Mouse (Mus musculus): ENCODE data around the gene Fndc9. TPM values are rescaled to one million over a fixed set of nuclear protein-coding genes. Genes with fewer than 3 reads are reported as not detected.

The Fndc9 gene
- total and polyA plus RNA-seq, 2 experiments from 2014 or later, result not detected

DNA sequence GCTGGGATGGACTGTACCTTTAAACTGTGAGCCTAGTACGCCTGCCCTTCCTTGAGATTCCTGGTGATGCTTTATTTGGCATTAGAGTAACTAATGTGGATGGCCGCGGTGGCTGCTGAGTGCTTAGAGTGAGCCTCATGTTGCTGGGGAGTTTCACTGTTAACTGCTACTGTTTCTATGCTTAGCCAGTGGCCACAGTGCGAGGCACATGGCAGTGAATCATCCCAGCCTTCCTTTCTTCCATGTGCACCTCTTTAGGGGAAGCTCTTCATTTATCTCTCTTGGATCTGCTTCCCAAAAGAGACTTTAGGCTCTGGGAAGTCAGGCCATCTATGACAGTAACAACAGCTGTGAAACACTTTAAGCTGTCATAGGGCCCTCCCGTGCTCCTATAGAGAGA, 47.3 kb downstream of the Fndc9 start:
- Histone ChIP-seq H3K4me1 (ENCODE audit: control insufficient read depth, insufficient read depth) (no peaks in the 10 kb centered on the region), H3K36me3 (replicated peaks; ENCODE audit: control insufficient read depth, insufficient read depth, low read length) (peaks cover 4% of the 10 kb centered on the region; the same call in 1 of the 2 replicates), H3K9ac (replicated peaks; ENCODE audit: low read depth, low read length) (no peak overlapping the region), H3K27ac (ENCODE audit: low read depth) (no peak overlapping the region), H3K4me3 (ENCODE audit: low read depth, low read length) (no peak overlapping the region), H3K27me3 (ENCODE audit: control insufficient read depth, insufficient read depth, low read length) (no peaks in the 10 kb centered on the region), H3K9me3 (replicated peaks; ENCODE audit: control insufficient read depth, low read length) (no peaks in the 10 kb centered on the region), H3K4me2 (ENCODE audit: low read depth, low read length) (no peak overlapping the region)
- no peak for DNase-seq (ENCODE audit: low spot score)
- WGBS, result 86% methylated on average over 5 of the region's 5 CpGs
- TF ChIP-seq EP300 (IDR thresholded peaks at IDR 0.05; ENCODE audit: low read depth) (no peak), CTCF (IDR thresholded peaks at IDR 0.05; ENCODE audit: low read depth) (no peak)
- ATAC-seq (ENCODE audit: insufficient read depth, low read depth), result no peak

DNA sequence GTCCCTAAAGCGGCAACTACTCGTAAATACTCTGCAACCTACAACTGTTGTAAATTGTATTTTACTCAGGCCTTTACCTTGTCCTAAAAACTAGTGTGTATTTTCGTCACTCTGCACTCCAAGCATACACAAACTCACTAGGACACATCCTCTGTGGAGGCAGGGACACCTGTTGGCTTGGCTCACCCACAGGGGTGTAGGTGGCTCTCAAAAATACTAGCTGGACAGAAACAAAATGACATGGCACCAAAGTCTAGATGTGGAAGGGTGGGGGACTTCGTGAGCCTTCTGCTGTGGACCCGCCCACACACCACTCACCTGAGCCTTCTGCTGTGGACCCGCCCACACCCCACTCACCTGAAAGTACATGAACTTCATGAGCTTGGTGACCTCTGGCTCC, 48.5 kb downstream of the Fndc9 start:
- H3K4me2 ChIP-seq (ENCODE audit: low read depth, low read length), result no peak overlapping the region
- DNase-seq (ENCODE audit: low spot score), result no peak
- WGBS, result 88% methylated on average over 6 of the region's 6 CpGs
- H3K4me1 ChIP-seq (ENCODE audit: control insufficient read depth, insufficient read depth), result no peaks in the 10 kb centered on the region
- no peak overlapping the region for H3K27ac ChIP-seq (ENCODE audit: low read depth)
- no peaks in the 10 kb centered on the region for H3K27me3 ChIP-seq (ENCODE audit: control insufficient read depth, insufficient read depth, low read length)
- H3K9me3 ChIP-seq (replicated peaks; ENCODE audit: control insufficient read depth, low read length), result no peaks in the 10 kb centered on the region
- no peak for TF ChIP-seq CTCF (IDR thresholded peaks at IDR 0.05; ENCODE audit: low read depth)
- TF ChIP-seq EP300 (IDR thresholded peaks at IDR 0.05; ENCODE audit: low read depth), result no peak
- no peak overlapping the region for H3K9ac ChIP-seq (replicated peaks; ENCODE audit: low read depth, low read length)
- ATAC-seq (ENCODE audit: insufficient read depth, low read depth), result no peak
- H3K4me3 ChIP-seq (ENCODE audit: low read depth, low read length), result no peak overlapping the region
- H3K36me3 ChIP-seq (replicated peaks; ENCODE audit: control insufficient read depth, insufficient read depth, low read length), result peaks cover 4% of the 10 kb centered on the region; the same call in 1 of the 2 replicates

DNA sequence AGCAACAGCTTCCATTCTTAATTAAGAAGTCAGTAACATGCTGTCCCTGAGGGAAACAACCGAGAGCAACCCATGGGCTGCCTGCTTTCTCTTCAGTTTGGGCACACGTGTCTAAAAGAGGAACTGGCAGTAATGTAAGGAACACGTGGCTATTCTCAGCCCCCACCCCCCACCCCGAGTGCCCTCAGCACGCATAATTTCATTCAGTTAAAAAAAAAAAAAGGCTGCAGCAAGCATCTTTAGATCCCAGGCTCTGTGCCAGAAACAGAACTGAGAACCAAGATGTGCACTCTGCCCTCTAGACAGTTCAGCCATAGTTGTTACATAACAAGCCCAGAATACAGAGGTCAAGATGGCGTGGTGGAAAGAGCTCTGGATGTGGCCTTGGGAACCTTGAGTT, 51.5 kb downstream of the Fndc9 start:
- TF ChIP-seq EP300 (IDR thresholded peaks at IDR 0.05; ENCODE audit: low read depth) (no peak), CTCF (IDR thresholded peaks at IDR 0.05; ENCODE audit: low read depth) (no peak)
- Histone ChIP-seq H3K4me3 (ENCODE audit: low read depth, low read length) (no peak overlapping the region), H3K36me3 (replicated peaks; ENCODE audit: control insufficient read depth, insufficient read depth, low read length) (peaks cover 4% of the 10 kb centered on the region; the same call in 1 of the 2 replicates), H3K4me1 (ENCODE audit: control insufficient read depth, insufficient read depth) (no peaks in the 10 kb centered on the region), H3K27ac (ENCODE audit: low read depth) (no peak overlapping the region), H3K27me3 (ENCODE audit: control insufficient read depth, insufficient read depth, low read length) (no peaks in the 10 kb centered on the region), H3K4me2 (ENCODE audit: low read depth, low read length) (no peak overlapping the region), H3K9ac (replicated peaks; ENCODE audit: low read depth, low read length) (no peak overlapping the region), H3K9me3 (replicated peaks; ENCODE audit: control insufficient read depth, low read length) (no peaks in the 10 kb centered on the region)
- WGBS, result 28% methylated on average over 6 of the region's 6 CpGs
- peak; percentile 51; the same call in 1 of the 2 replicates for ATAC-seq (ENCODE audit: insufficient read depth, low read depth)
- no peak for DNase-seq (ENCODE audit: low spot score)

DNA sequence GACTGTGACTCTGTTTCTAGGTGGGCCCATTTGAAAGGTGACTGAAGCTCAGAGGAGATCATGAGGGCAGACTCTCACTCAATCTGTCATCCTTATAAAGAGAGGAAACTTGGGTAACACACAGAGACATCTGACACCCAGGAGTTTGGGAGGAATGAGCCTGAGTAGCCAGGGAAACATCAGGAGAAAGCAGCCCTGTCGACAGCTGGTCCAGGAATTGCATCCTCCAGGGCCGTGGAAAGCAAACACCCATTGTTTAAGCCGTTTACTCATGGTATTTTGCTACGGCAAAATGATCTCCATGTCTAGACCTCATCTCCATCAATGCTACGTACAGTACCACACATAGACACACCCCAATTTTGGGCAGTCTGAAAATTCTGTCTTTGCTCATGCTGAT, 52.8 kb downstream of the Fndc9 start:
- no peak overlapping the region for H3K9ac ChIP-seq (replicated peaks; ENCODE audit: low read depth, low read length)
- no peak overlapping the region for H3K27ac ChIP-seq (ENCODE audit: low read depth)
- no peaks in the 10 kb centered on the region for H3K9me3 ChIP-seq (replicated peaks; ENCODE audit: control insufficient read depth, low read length)
- DNase-seq (ENCODE audit: low spot score), result no peak
- H3K4me3 ChIP-seq (ENCODE audit: low read depth, low read length), result no peak overlapping the region
- TF ChIP-seq CTCF (IDR thresholded peaks at IDR 0.05; ENCODE audit: low read depth), result no peak
- TF ChIP-seq EP300 (IDR thresholded peaks at IDR 0.05; ENCODE audit: low read depth), result no peak
- H3K4me1 ChIP-seq (ENCODE audit: control insufficient read depth, insufficient read depth), result no peaks in the 10 kb centered on the region
- peaks cover 4% of the 10 kb centered on the region; the same call in 1 of the 2 replicates for H3K36me3 ChIP-seq (replicated peaks; ENCODE audit: control insufficient read depth, insufficient read depth, low read length)
- H3K27me3 ChIP-seq (ENCODE audit: control insufficient read depth, insufficient read depth, low read length), result no peaks in the 10 kb centered on the region
- ATAC-seq (ENCODE audit: insufficient read depth, low read depth), result no peak
- H3K4me2 ChIP-seq (ENCODE audit: low read depth, low read length), result no peak overlapping the region
- 55% methylated on average over 5 of the region's 5 CpGs for WGBS

DNA sequence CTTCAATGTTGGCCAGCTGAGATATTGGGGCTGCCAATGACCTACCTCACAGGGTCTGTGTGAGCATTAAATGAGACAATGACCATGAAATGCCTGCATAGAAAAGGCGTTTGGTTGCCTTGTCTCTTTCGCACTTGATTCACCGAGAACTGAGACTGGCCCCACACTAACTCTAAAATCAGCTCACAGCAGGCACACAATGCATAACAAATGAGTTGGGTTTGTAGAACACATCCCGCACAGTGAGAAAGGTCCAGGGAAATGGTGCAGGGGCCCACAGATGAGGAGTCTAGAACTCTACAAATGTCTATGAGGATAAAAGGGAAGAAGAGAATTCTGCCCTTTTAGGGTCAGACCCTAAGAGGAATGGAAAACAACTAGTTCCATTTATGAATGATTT, 53.7 kb downstream of the Fndc9 start:
- no peak for ATAC-seq (ENCODE audit: insufficient read depth, low read depth)
- no peak for DNase-seq (ENCODE audit: low spot score)
- Histone ChIP-seq H3K4me1 (ENCODE audit: control insufficient read depth, insufficient read depth) (no peaks in the 10 kb centered on the region), H3K9ac (replicated peaks; ENCODE audit: low read depth, low read length) (no peak overlapping the region), H3K27me3 (ENCODE audit: control insufficient read depth, insufficient read depth, low read length) (no peaks in the 10 kb centered on the region), H3K4me3 (ENCODE audit: low read depth, low read length) (no peak overlapping the region), H3K9me3 (replicated peaks; ENCODE audit: control insufficient read depth, low read length) (no peaks in the 10 kb centered on the region), H3K4me2 (ENCODE audit: low read depth, low read length) (no peak overlapping the region), H3K36me3 (replicated peaks; ENCODE audit: control insufficient read depth, insufficient read depth, low read length) (no peaks in the 10 kb centered on the region; the same call in 1 of the 2 replicates), H3K27ac (ENCODE audit: low read depth) (no peak overlapping the region)
- no peak for TF ChIP-seq CTCF (IDR thresholded peaks at IDR 0.05; ENCODE audit: low read depth)
- no peak for TF ChIP-seq EP300 (IDR thresholded peaks at IDR 0.05; ENCODE audit: low read depth)
- 88% methylated on average over 4 of the region's 4 CpGs for WGBS

Other genes starting within 250 kb of the Fndc9 start
- gene Gm12166, start 183.2 kb upstream of the Fndc9 start, total RNA-seq (2014; rRNA removed; ENCODE audit: low replicate concordance), result 1.8 and 2.8 TPM in 2 replicates
- 3.6 and 3.9 TPM in 2 replicates for gene Gm12166, start 183.2 kb upstream of the Fndc9 start, polyA plus RNA-seq (2015; fragmentation: Nextera tagmentation; extraction: Ambion mirVana)
- gene Adam19, start 179.5 kb upstream of the Fndc9 start, total RNA-seq (2014; rRNA removed; ENCODE audit: low replicate concordance), result 59.8 and 67.9 TPM in 2 replicates
- 10.1 and 15.8 TPM in 2 replicates for gene Adam19, start 179.5 kb upstream of the Fndc9 start, polyA plus RNA-seq (2015; fragmentation: Nextera tagmentation; extraction: Ambion mirVana)
- 3.0 and 10.9 TPM in 2 replicates for gene Nipal4, start 69.0 kb upstream of the Fndc9 start, total RNA-seq (2014; rRNA removed; ENCODE audit: low replicate concordance)
- 2.1 and 2.5 TPM in 2 replicates for gene Nipal4, start 69.0 kb upstream of the Fndc9 start, polyA plus RNA-seq (2015; fragmentation: Nextera tagmentation; extraction: Ambion mirVana)
- gene Cyfip2, start 77.3 kb downstream of the Fndc9 start, total RNA-seq (2014; rRNA removed; ENCODE audit: low replicate concordance), result 15.6 and 22.4 TPM in 2 replicates
- gene Cyfip2, start 77.3 kb downstream of the Fndc9 start, polyA plus RNA-seq (2015; fragmentation: Nextera tagmentation; extraction: Ambion mirVana), result 6.0 and 6.3 TPM in 2 replicates
- 1.3 TPM in 1 of 2 replicates, not detected in the other for gene Itk, start 154.0 kb downstream of the Fndc9 start, total RNA-seq (2014; rRNA removed; ENCODE audit: low replicate concordance)
- gene Itk, start 154.0 kb downstream of the Fndc9 start, polyA plus RNA-seq (2015; fragmentation: Nextera tagmentation; extraction: Ambion mirVana), result not detected in 2 replicates
- gene Fam71b, start 161.0 kb downstream of the Fndc9 start, total RNA-seq (2014; rRNA removed; ENCODE audit: low replicate concordance), result not detected in 2 replicates
- gene Fam71b, start 161.0 kb downstream of the Fndc9 start, polyA plus RNA-seq (2015; fragmentation: Nextera tagmentation; extraction: Ambion mirVana), result not detected in 2 replicates
- gene Med7, start 201.4 kb downstream of the Fndc9 start, total RNA-seq (2014; rRNA removed; ENCODE audit: low replicate concordance), result 7.2 and 47.2 TPM in 2 replicates
- 42.4 and 44.0 TPM in 2 replicates for gene Med7, start 201.4 kb downstream of the Fndc9 start, polyA plus RNA-seq (2015; fragmentation: Nextera tagmentation; extraction: Ambion mirVana)
- 1.7 TPM in 1 of 2 replicates, not detected in the other for gene Havcr2, start 219.4 kb downstream of the Fndc9 start, total RNA-seq (2014; rRNA removed; ENCODE audit: low replicate concordance)
- gene Havcr2, start 219.4 kb downstream of the Fndc9 start, polyA plus RNA-seq (2015; fragmentation: Nextera tagmentation; extraction: Ambion mirVana), result 0.07 and 0.11 TPM in 2 replicates

All from heart, postnatal 0 days (tissue).